Mouse (Mus musculus) cortical plate, adult 2 months (tissue): ENCODE data around the gene Prpf6. TPM values are rescaled to one million over a fixed set of nuclear protein-coding genes. Genes with fewer than 3 reads are reported as not detected.

Experiments used
- H3K27ac ChIP-seq: fragments of 200-500 bp; 2 replicates; pipeline ENCODE4 v1.5.1; 2012; ENCODE audit warnings: low read length, control low read depth, inconsistent platforms; ENCODE audit not compliant: insufficient read depth
- H3K4me1 ChIP-seq: fragments of 200-500 bp; 2 replicates; pipeline ENCODE4 v1.6.1; 2011; ENCODE audit warnings: low read length; ENCODE audit not compliant: control insufficient read depth, insufficient read depth
- H3K4me3 ChIP-seq: fragments of 200-500 bp; 2 replicates; pipeline ENCODE4 v1.5.1; 2011; ENCODE audit warnings: mild to moderate bottlenecking, low read length, control low read depth; ENCODE audit not compliant: insufficient read depth
- CTCF ChIP-seq: fragments of 200-500 bp; IDR thresholded peaks from 2 replicates; pipeline ENCODE4 v1.5.1; 2011; ENCODE audit warnings: mild to moderate bottlenecking, control low read depth, low read length; ENCODE audit not compliant: insufficient read depth; ENCODE audit errors: extremely low read depth
- POLR2A ChIP-seq: fragments of 200-500 bp; IDR thresholded peaks from 2 replicates; pipeline ENCODE4 v1.6.1; 2011; ENCODE audit warnings: mild to moderate bottlenecking, low read length, control low read depth; ENCODE audit not compliant: insufficient read depth; ENCODE audit errors: extremely low read depth
- polyA plus RNA-seq: library from polyadenylated mRNA; depleted of rRNA; stranded (reverse); fragments of >200 nt; gene quantifications from 2 replicates; pipeline ENCODE4 v1.2.3, GENCODE M21; 2012

Gene Prpf6
- polyA plus RNA-seq, 1 experiment: 35.6 TPM

DNA sequence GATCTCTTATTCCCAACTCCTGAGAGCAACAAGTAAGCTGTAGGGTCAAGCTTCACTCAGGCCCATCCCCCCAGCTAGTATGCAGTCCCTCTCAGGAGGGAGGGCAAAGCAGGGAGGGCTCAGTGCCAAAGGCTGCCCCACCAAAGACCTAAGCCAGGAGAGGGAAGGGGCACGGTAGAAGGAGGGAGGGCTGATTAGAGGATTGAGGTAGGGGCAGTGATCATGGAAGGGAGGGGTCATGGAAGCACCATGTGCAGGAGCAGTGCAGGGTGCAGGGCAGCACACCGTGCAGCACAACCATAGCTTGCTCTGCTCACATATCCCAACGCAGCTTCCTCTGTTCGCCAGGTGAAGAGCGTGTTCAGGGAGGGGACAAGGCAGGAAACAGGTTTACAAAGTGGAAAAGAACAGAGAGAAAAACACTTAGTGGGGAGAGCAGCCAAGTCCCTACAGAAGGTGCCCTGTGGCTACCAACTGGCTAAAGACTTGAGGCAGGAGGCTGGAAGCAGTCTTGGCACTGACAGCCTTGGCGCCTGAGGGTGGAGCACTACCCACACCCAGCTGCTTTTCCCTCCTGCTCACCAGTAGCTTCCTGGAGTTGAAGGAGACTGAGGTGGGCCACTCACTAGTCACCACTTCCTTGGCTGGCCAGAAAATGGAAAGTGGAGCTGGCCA lies 20.6 kb upstream of the Prpf6 start:
- TF ChIP-seq POLR2A (no peak), CTCF (no peak)
- Histone ChIP-seq H3K27ac (no peak overlapping the region), H3K4me1 (no peaks in the 10 kb centered on the region), H3K4me3 (no peak overlapping the region)

DNA sequence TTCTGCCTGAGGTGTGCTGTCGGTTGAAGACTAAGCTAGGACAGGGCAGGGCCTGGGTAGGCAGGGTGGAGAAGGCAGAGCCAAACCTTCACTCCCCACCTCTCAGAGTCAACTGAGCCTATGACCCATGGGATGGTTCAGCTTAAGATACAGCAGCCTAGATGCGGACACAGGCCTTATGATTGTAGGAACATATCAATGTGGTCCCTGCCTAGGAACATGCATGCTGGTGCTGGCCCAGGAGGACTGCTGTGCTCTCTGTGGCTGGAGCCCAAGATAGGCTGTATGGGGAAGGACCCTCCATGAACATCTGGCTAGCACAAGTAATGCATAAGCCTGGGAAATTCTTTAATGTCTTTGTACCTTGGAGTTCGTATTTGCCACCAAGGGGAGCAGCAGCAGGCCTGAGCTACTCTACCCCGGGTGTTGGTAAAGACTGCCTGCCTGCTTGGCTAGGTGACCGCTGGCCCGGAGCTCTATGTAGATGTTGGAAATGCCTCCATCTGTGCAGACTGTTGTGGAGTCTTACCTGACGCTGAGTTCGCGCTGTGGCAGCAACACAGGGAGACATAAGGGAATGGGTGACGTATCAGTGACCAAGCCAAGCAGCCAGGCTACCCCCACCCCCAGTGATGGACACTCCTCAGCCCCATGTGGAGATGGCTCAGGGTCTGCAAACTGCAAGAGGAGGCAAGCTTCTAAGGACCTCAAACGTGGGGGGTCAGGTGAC lies 19.6 kb upstream of the Prpf6 start:
- Histone ChIP-seq H3K27ac (no peak overlapping the region), H3K4me1 (no peaks in the 10 kb centered on the region), H3K4me3 (no peak overlapping the region)
- TF ChIP-seq POLR2A (no peak), CTCF (no peak)

GRCm38 (mm10) chr2:181572921-181573920 lies 18.4 kb upstream of the Prpf6 start:
- Histone ChIP-seq H3K4me3 (no peak overlapping the region), H3K4me1 (peaks cover 3% of the 10 kb centered on the region; the same call in 1 of the 2 replicates), H3K27ac (no peak overlapping the region)
- no peak for TF ChIP-seq CTCF
- TF ChIP-seq POLR2A: no peak

DNA sequence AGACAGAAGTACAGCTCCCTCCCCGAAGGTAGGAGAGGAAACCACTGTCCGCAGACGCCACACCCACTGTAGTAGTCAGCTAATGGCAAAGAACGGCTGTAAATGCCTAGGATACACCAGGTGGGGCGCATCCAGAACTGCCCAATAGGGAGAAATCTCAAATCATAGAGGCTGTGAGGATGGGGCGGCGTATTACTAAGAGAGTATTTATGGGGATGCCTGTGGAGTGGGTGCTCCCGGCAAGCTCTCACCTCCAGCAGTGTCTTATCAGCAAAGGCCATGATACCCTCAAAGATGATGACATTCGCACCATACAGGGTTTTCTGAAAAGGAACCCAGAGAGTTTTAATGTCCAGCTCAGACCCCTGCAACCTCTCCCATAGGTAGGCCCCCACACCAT lies 17.7 kb upstream of the Prpf6 start:
- Histone ChIP-seq H3K27ac (no peak overlapping the region), H3K4me3 (no peak overlapping the region), H3K4me1 (peaks cover 5% of the 10 kb centered on the region; the same call in 1 of the 2 replicates)
- no peak for TF ChIP-seq POLR2A
- TF ChIP-seq CTCF: no peak

GRCm38 (mm10) chr2:181574921-181575545 lies 16.6 kb upstream of the Prpf6 start:
- no peak for TF ChIP-seq POLR2A
- no peak for TF ChIP-seq CTCF
- peaks cover 6% of the 10 kb centered on the region; the same call in 1 of the 2 replicates for H3K4me1 ChIP-seq
- H3K27ac ChIP-seq: no peak overlapping the region
- no peak overlapping the region for H3K4me3 ChIP-seq

GRCm38 (mm10) chr2:181576613-181577012 lies 15.1 kb upstream of the Prpf6 start:
- H3K4me3 ChIP-seq: no peak overlapping the region
- H3K4me1 ChIP-seq: peaks cover 7% of the 10 kb centered on the region; the same call in 1 of the 2 replicates
- no peak overlapping the region for H3K27ac ChIP-seq
- TF ChIP-seq POLR2A (no peak), CTCF (no peak)

- H3K4me3 ChIP-seq: no peak overlapping the region
- no peak overlapping the region for H3K27ac ChIP-seq
- peaks cover 7% of the 10 kb centered on the region; the same call in 1 of the 2 replicates for H3K4me1 ChIP-seq
- TF ChIP-seq POLR2A (no peak), CTCF (no peak)
Measured at GRCm38 (mm10) chr2:181577126-181577525, 14.5 kb upstream of the Prpf6 start.

DNA sequence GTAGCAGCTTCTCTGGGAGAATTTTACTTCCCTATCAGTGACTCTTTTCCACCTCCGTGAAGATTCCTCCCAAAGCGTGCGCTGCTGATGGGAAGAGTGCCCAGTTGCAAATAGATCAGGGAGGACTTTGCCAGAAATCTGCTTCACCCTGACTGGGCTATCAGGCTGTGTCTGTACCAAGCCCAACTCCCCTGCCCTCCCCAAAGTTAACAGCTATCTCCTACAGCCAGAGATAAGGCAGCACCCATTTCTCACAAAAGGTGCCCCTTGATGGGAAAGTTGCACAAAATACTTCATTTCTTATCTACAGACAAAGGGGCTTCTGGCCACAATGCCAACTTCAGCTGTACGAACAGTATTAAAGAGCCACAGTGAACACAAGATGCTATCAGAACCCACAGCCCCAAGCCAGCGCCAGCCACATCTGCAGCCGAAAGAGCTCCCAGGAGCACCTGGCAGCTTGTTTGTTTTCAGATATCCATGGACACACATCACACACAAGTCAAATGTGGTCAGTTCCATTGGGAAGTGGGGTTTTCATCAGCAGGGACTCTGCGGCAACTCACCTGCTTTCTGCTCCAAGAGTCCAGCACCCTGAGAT lies 13.6 kb upstream of the Prpf6 start:
- TF ChIP-seq POLR2A (no peak), CTCF (no peak)
- peaks cover 7% of the 10 kb centered on the region; the same call in 1 of the 2 replicates for H3K4me1 ChIP-seq
- H3K4me3 ChIP-seq: no peak overlapping the region
- no peak overlapping the region for H3K27ac ChIP-seq
